Mouse (Mus musculus) heart, embryonic 11.5 days (tissue): ENCODE results near the gene Tnfsfm13. TPM values are rescaled to one million over a fixed set of nuclear protein-coding genes. Genes with fewer than 3 reads are reported as not detected.

Experiments used
- microRNA counts: library from miRNA; unstranded; fragments of <30 nt; microRNA quantifications from one replicate; lab custom pipeline; 2015
- microRNA-seq: library from miRNA; unstranded; fragments of <30 nt; microRNA quantifications from one replicate; pipeline ENCODE4, GENCODE M21; 2016; ENCODE audit warnings: borderline number of aligned reads
- polyA plus RNA-seq: library from polyadenylated mRNA; unstranded; fragments of >200 nt; fragmentation: Nextera tagmentation; extraction: Ambion mirVana; gene quantifications from 2 replicates; pipeline ENCODE4 v1.2.1, GENCODE M21; 2014

Tnfsfm13 gene
- polyA plus RNA-seq, 1 experiment from 2014 or later: 3.0 TPM

MicroRNAs encoded within 50 kb of the gene (microRNA counts, 519-probe panel; counts per million panel counts)
- 32.2 counts per million for microRNA mmu-miR-1934 (lab: Ali Mortazavi, UCI)
- 2,492 counts per million, percentile 6 among the panel's probes with 10 or more counts for microRNA mmu-miR-467f (lab: Ali Mortazavi, UCI)

Small RNA genes within 50 kb of the gene (microRNA-seq; reads per million reads assigned to microRNA genes)
- gene Mir1934: 5.4 reads per million, percentile 40 among the genes with 10 or more reads in this experiment
- gene Mir467f: not detected

Other genes starting within 250 kb of the Tnfsfm13 start
- 0.20 and 1.3 TPM in 2 replicates for gene Dnah2, start 147.0 kb downstream of the Tnfsfm13 start, polyA plus RNA-seq
- gene Efnb3, start 135.9 kb downstream of the Tnfsfm13 start, polyA plus RNA-seq: 15.2 and 19.0 TPM in 2 replicates
- 20.3 and 22.9 TPM in 2 replicates for gene Wrap53, start 115.8 kb downstream of the Tnfsfm13 start, polyA plus RNA-seq
- gene Trp53, start 115.7 kb downstream of the Tnfsfm13 start, polyA plus RNA-seq: 103 and 107 TPM in 2 replicates
- gene Atp1b2, start 90.2 kb downstream of the Tnfsfm13 start, polyA plus RNA-seq: 31.0 and 36.2 TPM in 2 replicates
- gene Shbg, start 78.2 kb downstream of the Tnfsfm13 start, polyA plus RNA-seq: 1.5 TPM in 1 of 2 replicates, not detected in the other
- gene Sat2, start 74.1 kb downstream of the Tnfsfm13 start, polyA plus RNA-seq: 15.2 and 16.4 TPM in 2 replicates
- 21.1 and 29.0 TPM in 2 replicates for gene Fxr2, start 63.1 kb downstream of the Tnfsfm13 start, polyA plus RNA-seq
- not detected in 2 replicates for gene Sox15, start 40.8 kb downstream of the Tnfsfm13 start, polyA plus RNA-seq
- 16.5 and 35.1 TPM in 2 replicates for gene Mpdu1, start 33.5 kb downstream of the Tnfsfm13 start, polyA plus RNA-seq
- gene Cd68, start 29.9 kb downstream of the Tnfsfm13 start, polyA plus RNA-seq: 4.2 and 4.7 TPM in 2 replicates
- gene Eif4a1, start 23.7 kb downstream of the Tnfsfm13 start, polyA plus RNA-seq: 530 and 592 TPM in 2 replicates
- gene Senp3, start 14.0 kb downstream of the Tnfsfm13 start, polyA plus RNA-seq: 70.2 and 81.4 TPM in 2 replicates
- 0.24 TPM in 1 of 2 replicates, not detected in the other for gene Tnfsf13, start 10.3 kb downstream of the Tnfsfm13 start, polyA plus RNA-seq
- 4.4 TPM in 2 replicates for gene Tnfsf12, start 249 bp downstream of the Tnfsfm13 start, polyA plus RNA-seq
- gene Polr2a, start 62.5 kb upstream of the Tnfsfm13 start, polyA plus RNA-seq: 29.0 and 36.7 TPM in 2 replicates
- gene Slc35g3, start 65.9 kb upstream of the Tnfsfm13 start, polyA plus RNA-seq: 0.10 TPM in 1 of 2 replicates, not detected in the other
- gene Zbtb4, start 69.8 kb upstream of the Tnfsfm13 start, polyA plus RNA-seq: 2.1 and 3.1 TPM in 2 replicates
- 3.7 and 4.5 TPM in 2 replicates for gene Chrnb1, start 99.8 kb upstream of the Tnfsfm13 start, polyA plus RNA-seq
- gene Fgf11, start 105.8 kb upstream of the Tnfsfm13 start, polyA plus RNA-seq: 1.5 and 2.5 TPM in 2 replicates
- 1.1 and 1.5 TPM in 2 replicates for gene Tmem102, start 109.5 kb upstream of the Tnfsfm13 start, polyA plus RNA-seq
- gene Gm39566, start 119.2 kb upstream of the Tnfsfm13 start, polyA plus RNA-seq: not detected in 2 replicates
- gene Spem2, start 122.4 kb upstream of the Tnfsfm13 start, polyA plus RNA-seq: not detected in 2 replicates
- gene Spem1, start 126.1 kb upstream of the Tnfsfm13 start, polyA plus RNA-seq: not detected in 2 replicates
- gene Nlgn2, start 141.7 kb upstream of the Tnfsfm13 start, polyA plus RNA-seq: 3.1 and 3.3 TPM in 2 replicates
- gene Tmem256, start 142.4 kb upstream of the Tnfsfm13 start, polyA plus RNA-seq: 321 and 331 TPM in 2 replicates
- 65.9 and 75.2 TPM in 2 replicates for gene Plscr3, start 150.3 kb upstream of the Tnfsfm13 start, polyA plus RNA-seq
- gene Tnk1, start 162.6 kb upstream of the Tnfsfm13 start, polyA plus RNA-seq: 0.23 and 0.39 TPM in 2 replicates
- not detected in 2 replicates for gene Tmem95, start 181.9 kb upstream of the Tnfsfm13 start, polyA plus RNA-seq
- 3.3 and 3.8 TPM in 2 replicates for gene Kctd11, start 185.3 kb upstream of the Tnfsfm13 start, polyA plus RNA-seq
- 7.2 and 8.1 TPM in 2 replicates for gene Acap1, start 199.4 kb upstream of the Tnfsfm13 start, polyA plus RNA-seq
- 5.3 and 5.8 TPM in 2 replicates for gene 2810408A11Rik, start 204.9 kb upstream of the Tnfsfm13 start, polyA plus RNA-seq
- gene Neurl4, start 205.0 kb upstream of the Tnfsfm13 start, polyA plus RNA-seq: 9.3 and 10.8 TPM in 2 replicates
- gene Gps2, start 217.8 kb upstream of the Tnfsfm13 start, polyA plus RNA-seq: 53.2 and 62.2 TPM in 2 replicates
- gene Eif5a, start 225.9 kb upstream of the Tnfsfm13 start, polyA plus RNA-seq: 1,428 and 1,516 TPM in 2 replicates
- gene Ybx2, start 239.7 kb upstream of the Tnfsfm13 start, polyA plus RNA-seq: 1.5 and 4.3 TPM in 2 replicates